Comparison of ENCODE assay signal across 13 mouse cellular contexts in genomic region chr1:90247756-90248541, GRCm38 (mm10). TPM values are rescaled to one million over a fixed set of nuclear protein-coding genes. Genes with fewer than 3 reads are reported as not detected.
DNase-seq lines count a peak whose midpoint lies in the region; ATAC-seq and TF ChIP-seq lines count a peak whose summit lies in the region.
"Had no signal": no experiment of that assay in that cellular context is flagged by ENCODE, and none has a peak within 500 bp of the region (broad histone marks: within the 10 kb centered on the region; RNA-seq: fewer than 3 reads in every experiment).

No protein-coding gene starts in this region.

- WGBS in hindbrain, embryonic 10.5 days, result 93% methylated on average over 8 of the region's 8 CpGs
- WGBS in hindbrain, postnatal 0 days, result 90% methylated on average over 8 of the region's 8 CpGs
- 48% methylated on average over 8 of the region's 8 CpGs for WGBS in liver, embryonic 12.5 days (ENCODE audit: insufficient replicate concordance)

- H3K27me3 ChIP-seq in hindbrain, embryonic 10.5 days (ENCODE audit: insufficient read depth, poor library complexity, severe bottlenecking), result peaks cover 12% of the 10 kb centered on the region; the same call in 1 of the 2 replicates
- no peaks in the 10 kb centered on the region for H3K27me3 ChIP-seq in hindbrain, postnatal 0 days (ENCODE audit: insufficient read depth, low read length)
- peaks cover 19% of the 10 kb centered on the region for H3K27me3 ChIP-seq in liver, embryonic 12.5 days (replicated peaks)
- H3K27me3 ChIP-seq: hindbrain, embryonic 15.5 days had no signal

- no peak overlapping the region for H3K4me2 ChIP-seq in hindbrain, postnatal 0 days (ENCODE audit: low read depth, low read length)
- H3K4me2 ChIP-seq in liver, embryonic 12.5 days, result peak overlapping the region; percentile 62
- H3K4me2 ChIP-seq: hindbrain, embryonic 15.5 days had no signal

- no peaks in the 10 kb centered on the region for H3K9me3 ChIP-seq in hindbrain, embryonic 10.5 days
- H3K9me3 ChIP-seq in hindbrain, postnatal 0 days (ENCODE audit: low read length), result no peaks in the 10 kb centered on the region
- no peaks in the 10 kb centered on the region for H3K9me3 ChIP-seq in ES-E14 (ENCODE audit: control insufficient read depth, insufficient read depth, low read depth, low read length)
- no peaks in the 10 kb centered on the region for H3K9me3 ChIP-seq in liver, embryonic 12.5 days (replicated peaks)
- H3K9me3 ChIP-seq: hindbrain, embryonic 15.5 days had no signal

- H3K4me3 ChIP-seq in hindbrain, embryonic 10.5 days, result no peak overlapping the region
- H3K4me3 ChIP-seq in hindbrain, postnatal 0 days (ENCODE audit: low read length), result no peak overlapping the region
- H3K4me3 ChIP-seq in ES-E14 (ENCODE audit: insufficient read depth in 1 of 2, low read depth in 1 of 2, low read length in 2 of 2, poor library complexity in 1 of 2, severe bottlenecking in 1 of 2), result no peak overlapping the region
- peak overlapping the region; percentile 23; the same call in 1 of the 2 replicates for H3K4me3 ChIP-seq in liver, embryonic 12.5 days
- H3K4me3 ChIP-seq: gastrocnemius, adult 2 months; hindbrain, embryonic 15.5 days had no signal

- H3K4me1 ChIP-seq in hindbrain, embryonic 10.5 days (replicated peaks), result peaks cover 59% of the 10 kb centered on the region
- H3K4me1 ChIP-seq in hindbrain, postnatal 0 days (ENCODE audit: insufficient read depth, low read length), result peaks cover 14% of the 10 kb centered on the region
- no peaks in the 10 kb centered on the region for H3K4me1 ChIP-seq in ES-E14 (ENCODE audit: control insufficient read depth in 2 of 2, insufficient read depth in 2 of 2, low read length in 2 of 2, poor library complexity in 1 of 2)
- peaks cover 88% of the 10 kb centered on the region for H3K4me1 ChIP-seq in liver, embryonic 12.5 days

- H3K9ac ChIP-seq in hindbrain, postnatal 0 days (replicated peaks; ENCODE audit: low read length), result no peak overlapping the region
- no peak overlapping the region for H3K9ac ChIP-seq in ES-E14 (ENCODE audit: insufficient read depth, low read depth, low read length, poor library complexity, severe bottlenecking)
- peak overlapping the region; percentile 72 for H3K9ac ChIP-seq in liver, embryonic 12.5 days
- H3K9ac ChIP-seq: hindbrain, embryonic 15.5 days had no signal

- no peak for ATAC-seq in hindbrain, postnatal 0 days
- peak; percentile 91 for ATAC-seq in liver, embryonic 12.5 days

- no peak for DNase-seq in hindbrain, embryonic 10.5 days (ENCODE audit: low spot score)
- no peak for DNase-seq in hindbrain, postnatal 0 days (ENCODE audit: low spot score)
- peak; percentile 31 for DNase-seq in ES-E14 (ENCODE audit: low read depth, low spot score)
- peak; percentile 60 for DNase-seq in c-Kit-negative CD71-positive TER-119-positive erythroid progenitor cells, embryonic 14.5 days (ENCODE audit: low read depth, low spot score)
- DNase-seq in cerebellum, postnatal 14 days, result no peak
- DNase-seq in cerebellum, adult 11 months, result no peak
- no peak for DNase-seq in thymus, postnatal 14 days
- DNase-seq: cerebellum, adult 2 months; gastrocnemius, adult 2 months; thymus, postnatal 36 days had no signal

- peak overlapping the region; percentile 74 for H3K27ac ChIP-seq in hindbrain, embryonic 10.5 days
- no peak overlapping the region for H3K27ac ChIP-seq in hindbrain, postnatal 0 days
- no peak overlapping the region for H3K27ac ChIP-seq in ES-E14 (ENCODE audit: insufficient read depth, low read depth, low read length, poor library complexity, severe bottlenecking)
- peak overlapping the region; percentile 94 for H3K27ac ChIP-seq in liver, embryonic 12.5 days
- H3K27ac ChIP-seq: gastrocnemius, adult 2 months; hindbrain, embryonic 15.5 days had no signal

- no peak for TF ChIP-seq CTCF in hindbrain, postnatal 0 days (IDR thresholded peaks at IDR 0.05; ENCODE audit: low read depth)

- in situ Hi-C loops in ES-E14 (cut with MboI; ENCODE audit: low sequenced_read_pairs in 2 of 2, unreplicated experiment in 2 of 2), result no loop called here

- H3K36me3 ChIP-seq in hindbrain, embryonic 10.5 days, result no peaks in the 10 kb centered on the region
- H3K36me3 ChIP-seq in hindbrain, postnatal 0 days (ENCODE audit: insufficient read depth, low read length), result no peaks in the 10 kb centered on the region
- H3K36me3 ChIP-seq in ES-E14 (ENCODE audit: control insufficient read depth, insufficient read depth, low read length, poor library complexity, severe bottlenecking), result no peaks in the 10 kb centered on the region
- no peaks in the 10 kb centered on the region for H3K36me3 ChIP-seq in liver, embryonic 12.5 days
- H3K36me3 ChIP-seq: hindbrain, embryonic 15.5 days had no signal

TF ChIP-seq in ES-E14, 5 proteins besides CTCF, POLR2A, EP300 and RAD21:
- TF ChIP-seq MAFK (IDR thresholded peaks at IDR 0.05; ENCODE audit: insufficient read depth, low read depth, low read length), result no peak
- TF ChIP-seq HCFC1 (IDR thresholded peaks at IDR 0.05; ENCODE audit: borderline replicate concordance, insufficient read depth, low read length), result no peak

RNA-seq across cellular contexts. Expression of gene Ackr3, which starts 44.2 kb away (rescaled TPM):
- 19.2 and 22.3 TPM in 2 replicates for polyA plus RNA-seq in hindbrain, embryonic 10.5 days (2016; fragmentation: Nextera tagmentation; extraction: Ambion mirVana)
- total RNA-seq in hindbrain, postnatal 0 days (2014; rRNA removed), result 7.2 and 13.1 TPM in 2 replicates
- 7.4 and 7.8 TPM in 2 replicates for polyA plus RNA-seq in hindbrain, postnatal 0 days (2015; fragmentation: Nextera tagmentation; extraction: Ambion mirVana)
- 2.2 and 3.8 TPM in 2 replicates for total RNA-seq in ES-E14 (2012; rRNA removed)
- 9.0 and 10.4 TPM in 2 replicates for polyA plus RNA-seq in liver, embryonic 12.5 days (2016; fragmentation: Nextera tagmentation; extraction: Ambion mirVana)
- total RNA-seq: neutrophil, adult 5-6 weeks had no signal

Comparison
In these comparisons a context has a peak if more than half of its experiments do, and no peak if none do; other contexts are left out.
1. H3K27ac ChIP-seq: peak in hindbrain, embryonic 10.5 days (single experiment) and liver, embryonic 12.5 days (single experiment); none in hindbrain, postnatal 0 days (single experiment) and ES-E14 (single experiment).
2. DNase-seq: peak in ES-E14 (single experiment) and c-Kit-negative CD71-positive TER-119-positive erythroid progenitor cells, embryonic 14.5 days (single experiment); none in hindbrain, embryonic 10.5 days (single experiment), hindbrain, postnatal 0 days (single experiment), cerebellum, postnatal 14 days (0 of 2), cerebellum, adult 11 months (single experiment) and thymus, postnatal 14 days (single experiment).